Mouse (Mus musculus) lung, postnatal 14 days (tissue): Measurements from ENCODE around the gene Plekhm2.

ENCODE experiments used
- DNase-seq: peaks from one replicate; pipeline ENCODE4 v3.0.0; 2021

Gene Plekhm2

GRCm38 (mm10) chr4:141659739-141660138, 5.0 kb downstream of the Plekhm2 start:
- DNase-seq: peak; percentile 41

- no peak for DNase-seq
Observed at GRCm38 (mm10) chr4:141658846-141659484, 5.7 kb downstream of the Plekhm2 start.

- DNase-seq: no peak
Observed at GRCm38 (mm10) chr4:141656932-141657331, 7.8 kb downstream of the Plekhm2 start.

GRCm38 (mm10) chr4:141655908-141656608, 8.6 kb downstream of the Plekhm2 start:
- peak; percentile 68 for DNase-seq

GRCm38 (mm10) chr4:141654509-141654908, 10.2 kb downstream of the Plekhm2 start:
- no peak for DNase-seq

- DNase-seq: no peak
Observed at GRCm38 (mm10) chr4:141653813-141654212, 10.9 kb downstream of the Plekhm2 start.

GRCm38 (mm10) chr4:141653044-141653443, 11.7 kb downstream of the Plekhm2 start:
- DNase-seq: no peak

GRCm38 (mm10) chr4:141651944-141652343, 12.8 kb downstream of the Plekhm2 start:
- DNase-seq: no peak

- no peak for DNase-seq
Observed at GRCm38 (mm10) chr4:141651286-141651685, 13.4 kb downstream of the Plekhm2 start.

- DNase-seq: no peak
Observed at GRCm38 (mm10) chr4:141649244-141649643, 15.5 kb downstream of the Plekhm2 start.

GRCm38 (mm10) chr4:141648262-141648661, 16.4 kb downstream of the Plekhm2 start:
- no peak for DNase-seq

- no peak for DNase-seq
Observed at GRCm38 (mm10) chr4:141647187-141647586, 17.5 kb downstream of the Plekhm2 start.

- no peak for DNase-seq
Observed at GRCm38 (mm10) chr4:141645988-141646387, 18.7 kb downstream of the Plekhm2 start.

- DNase-seq: peak; percentile 76
Observed at GRCm38 (mm10) chr4:141643118-141643855, 21.4 kb downstream of the Plekhm2 start.

GRCm38 (mm10) chr4:141641961-141642811, 22.5 kb downstream of the Plekhm2 start:
- DNase-seq: no peak

GRCm38 (mm10) chr4:141641353-141641771, 23.3 kb downstream of the Plekhm2 start:
- peak; percentile 49 for DNase-seq

- no peak for DNase-seq
Observed at GRCm38 (mm10) chr4:141639474-141639873, 25.2 kb downstream of the Plekhm2 start.

GRCm38 (mm10) chr4:141636693-141637092, 28.0 kb downstream of the Plekhm2 start:
- DNase-seq: no peak

GRCm38 (mm10) chr4:141635991-141636390, 28.7 kb downstream of the Plekhm2 start:
- no peak for DNase-seq

- peak; percentile 70 for DNase-seq
Observed at GRCm38 (mm10) chr4:141632111-141632873, 32.4 kb downstream of the Plekhm2 start.

GRCm38 (mm10) chr4:141631250-141631649, 33.4 kb downstream of the Plekhm2 start:
- DNase-seq: no peak

GRCm38 (mm10) chr4:141630021-141630420, 34.7 kb downstream of the Plekhm2 start:
- DNase-seq: no peak
